In the genomic region with DNA sequence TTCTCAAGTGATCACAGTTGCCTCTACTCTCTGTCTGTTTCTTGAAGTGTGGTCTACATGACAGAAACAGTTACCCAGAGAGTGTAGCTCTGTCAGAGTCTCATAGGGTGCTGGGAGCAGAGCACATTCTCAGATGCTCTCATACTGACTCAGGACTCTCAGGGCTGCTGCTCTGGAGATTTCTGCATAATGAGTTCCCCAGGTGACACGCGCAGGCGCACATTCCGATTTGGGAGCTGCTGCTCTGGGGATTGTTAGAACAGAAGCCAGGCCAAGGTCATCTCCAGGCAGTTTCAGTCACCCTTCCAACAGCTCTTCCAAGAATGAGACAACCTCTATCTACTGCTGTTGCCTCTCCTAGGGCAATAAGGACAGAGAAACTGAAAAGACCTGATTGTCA, we compare ENCODE assay signal across 15 mouse cellular contexts. TPM values are rescaled to one million over a fixed set of nuclear protein-coding genes. Genes with fewer than 3 reads are reported as not detected.
DNase-seq lines count a peak whose midpoint lies in the region; ATAC-seq and TF ChIP-seq lines count a peak whose summit lies in the region.
"Had no signal": no experiment of that assay in that cellular context is flagged by ENCODE, and none has a peak within 500 bp of the region (broad histone marks: within the 10 kb centered on the region; RNA-seq: fewer than 3 reads in every experiment).

No protein-coding gene starts in this region.

- WGBS in heart, embryonic 10.5 days, result 72% methylated on average over 4 of the region's 4 CpGs
- 88% methylated on average over 4 of the region's 4 CpGs for WGBS in hindbrain, embryonic 13.5 days

- intact Hi-C loops in gastrocnemius, adult 2 months (cut with DNase I), result no loop called here

- no peak overlapping the region for H3K4me2 ChIP-seq in hindbrain, embryonic 13.5 days
- H3K4me2 ChIP-seq: liver, embryonic 12.5 days; neural tube, embryonic 13.5 days had no signal

- H3K9ac ChIP-seq in hindbrain, embryonic 13.5 days, result no peak overlapping the region
- H3K9ac ChIP-seq: liver, embryonic 12.5 days; neural tube, embryonic 13.5 days had no signal

- H3K9me3 ChIP-seq in heart, embryonic 10.5 days, result no peaks in the 10 kb centered on the region
- no peaks in the 10 kb centered on the region for H3K9me3 ChIP-seq in hindbrain, embryonic 13.5 days
- H3K9me3 ChIP-seq: liver, embryonic 12.5 days; megakaryocyte, embryonic 14.5 days; neural tube, embryonic 13.5 days had no signal

- no peaks in the 10 kb centered on the region for H3K36me3 ChIP-seq in heart, embryonic 10.5 days
- H3K36me3 ChIP-seq in hindbrain, embryonic 13.5 days, result no peaks in the 10 kb centered on the region
- H3K36me3 ChIP-seq: liver, embryonic 12.5 days; neural tube, embryonic 13.5 days had no signal

- ATAC-seq in hindbrain, embryonic 13.5 days (ENCODE audit: low FRiP score), result no peak
- no peak for ATAC-seq in CD4-positive, CD25-positive, alpha-beta regulatory T cell, adult 4 months
- no peak for ATAC-seq in granulocyte monocyte progenitor cell, adult 5-6 weeks (replicated peaks; ENCODE audit: poor library complexity, severe bottlenecking)
- ATAC-seq: hindbrain, postnatal 0 days; liver, embryonic 12.5 days had no signal

- H3K4me3 ChIP-seq in gastrocnemius, adult 2 months, result no peak overlapping the region
- no peak overlapping the region for H3K4me3 ChIP-seq in heart, embryonic 10.5 days
- H3K4me3 ChIP-seq in hindbrain, embryonic 13.5 days, result no peak overlapping the region
- H3K4me3 ChIP-seq: erythroblast, embryonic 14.5 days; liver, embryonic 12.5 days; megakaryocyte, embryonic 14.5 days; neural tube, embryonic 13.5 days had no signal

- DNase-seq in gastrocnemius, adult 2 months, result peak; percentile 15
- DNase-seq in gastrocnemius, postnatal 4 days (ENCODE audit: low spot score in 2 of 2), result no peak
- peak; percentile 46 to 65 for DNase-seq in adrenal gland, adult 18-20 months (ENCODE audit: low spot score in 2 of 2)
- no peak for DNase-seq in heart, embryonic 10.5 days (ENCODE audit: low spot score)
- peak; percentile 29 for DNase-seq in kidney, adult 9 months
- DNase-seq: cerebellum, adult 9-11 months; gastrocnemius, postnatal 25 days had no signal

- H3K27ac ChIP-seq in gastrocnemius, adult 2 months, result no peak overlapping the region
- H3K27ac ChIP-seq in heart, embryonic 10.5 days, result 0 out of 2 replicates have a peak overlapping the region, but pooled peaks have one; percentile 5
- no peak overlapping the region for H3K27ac ChIP-seq in hindbrain, embryonic 13.5 days
- H3K27ac ChIP-seq: hindbrain, postnatal 0 days; liver, embryonic 12.5 days; neural tube, embryonic 13.5 days had no signal

- no peak for TF ChIP-seq CTCF in gastrocnemius, adult 2 months (IDR thresholded peaks at IDR 0.05)

- no peaks in the 10 kb centered on the region for H3K27me3 ChIP-seq in heart, embryonic 10.5 days (ENCODE audit: insufficient read depth, poor library complexity, severe bottlenecking)
- H3K27me3 ChIP-seq in hindbrain, embryonic 13.5 days, result no peaks in the 10 kb centered on the region
- H3K27me3 ChIP-seq: liver, embryonic 12.5 days; neural tube, embryonic 13.5 days had no signal

- peaks cover 16% of the 10 kb centered on the region for H3K4me1 ChIP-seq in heart, embryonic 10.5 days
- H3K4me1 ChIP-seq in hindbrain, embryonic 13.5 days (replicated peaks), result peaks cover 21% of the 10 kb centered on the region

RNA-seq across cellular contexts. Expression of a gene that starts 3.2 kb away (rescaled TPM):
- total RNA-seq in gastrocnemius, adult 2 months (2021), result 10 to 100 TPM; 11.5 to 13.6 TPM
- total RNA-seq in gastrocnemius, postnatal 4 days (2021), result 10 to 100 TPM; 10.5 to 14.6 TPM
- total RNA-seq in adrenal gland, adult 18-20 months (2021), result 10 to 100 TPM; 30.8 to 42.7 TPM
- polyA plus RNA-seq in heart, embryonic 10.5 days (2016; fragmentation: Nextera tagmentation; extraction: Ambion mirVana), result 43.2 and 52.9 TPM in 2 replicates
- 53.8 and 55.4 TPM in 2 replicates for polyA plus RNA-seq in hindbrain, embryonic 13.5 days (2015; fragmentation: Nextera tagmentation; extraction: Ambion mirVana)
- polyA plus RNA-seq in CD4-positive, CD25-positive, alpha-beta regulatory T cell, adult 4 months (2017; shearing (Covaris generic)), result 10 to 100 TPM; 29.2 to 36.8 TPM
- 16.2 and 18.0 TPM in 2 replicates for total RNA-seq in granulocyte monocyte progenitor cell, adult 5-6 weeks (2014; fragmentation: Nextera tagmentation)
- total RNA-seq in granulocyte monocyte progenitor cell, adult 5-6 weeks (2017), result 43.8 and 47.0 TPM in 2 replicates

RNA-seq across cellular contexts. Expression of a gene that starts 43.0 kb away (rescaled TPM):
- 100 to 1,000 TPM; 127 to 141 TPM for total RNA-seq in gastrocnemius, adult 2 months (2021)
- 100 to 1,000 TPM; 128 to 136 TPM for total RNA-seq in gastrocnemius, postnatal 4 days (2021)
- total RNA-seq in adrenal gland, adult 18-20 months (2021), result 100 to 1,000 TPM; 185 to 188 TPM
- polyA plus RNA-seq in heart, embryonic 10.5 days (2016; fragmentation: Nextera tagmentation; extraction: Ambion mirVana), result 47.2 and 55.8 TPM in 2 replicates
- polyA plus RNA-seq in hindbrain, embryonic 13.5 days (2015; fragmentation: Nextera tagmentation; extraction: Ambion mirVana), result 62.2 and 75.3 TPM in 2 replicates
- 10 to 100 TPM; 63.6 to 82.3 TPM for polyA plus RNA-seq in CD4-positive, CD25-positive, alpha-beta regulatory T cell, adult 4 months (2017; shearing (Covaris generic))
- total RNA-seq in granulocyte monocyte progenitor cell, adult 5-6 weeks (2014; fragmentation: Nextera tagmentation), result 35.1 and 40.4 TPM in 2 replicates
- 54.1 and 77.2 TPM in 2 replicates for total RNA-seq in granulocyte monocyte progenitor cell, adult 5-6 weeks (2017)

Comparison
In these comparisons a context has a peak if more than half of its experiments do, and no peak if none do; other contexts are left out.
1. DNase-seq: peak in gastrocnemius, adult 2 months (single experiment), adrenal gland, adult 18-20 months (2 of 2) and kidney, adult 9 months (single experiment); none in gastrocnemius, postnatal 4 days (0 of 2) and heart, embryonic 10.5 days (single experiment).